Mouse (Mus musculus) small intestine, adult 2 months (tissue): ENCODE data around the gene 9930111J21Rik2.
"Not testable (repeated sequence)": the region's sequence is repeated elsewhere in the genome, so short reads cannot be mapped to it uniquely, and the experiment has no call there.

Experiments
- CTCF ChIP-seq: fragments of 200-500 bp; IDR thresholded peaks from 2 replicates; pipeline ENCODE4 v1.5.1; 2012; ENCODE audit warnings: low read depth, mild to moderate bottlenecking, control low read depth, inconsistent platforms, low read length, moderate library complexity, mixed read lengths; ENCODE audit not compliant: insufficient replicate concordance, insufficient read length; ENCODE audit errors: extremely low read depth
- POLR2A ChIP-seq: fragments of 200-500 bp; IDR thresholded peaks from 2 replicates; pipeline ENCODE4 v1.6.1; 2012; ENCODE audit warnings: low read depth, mild to moderate bottlenecking, control low read depth, inconsistent platforms, low read length, moderate library complexity

DNA sequence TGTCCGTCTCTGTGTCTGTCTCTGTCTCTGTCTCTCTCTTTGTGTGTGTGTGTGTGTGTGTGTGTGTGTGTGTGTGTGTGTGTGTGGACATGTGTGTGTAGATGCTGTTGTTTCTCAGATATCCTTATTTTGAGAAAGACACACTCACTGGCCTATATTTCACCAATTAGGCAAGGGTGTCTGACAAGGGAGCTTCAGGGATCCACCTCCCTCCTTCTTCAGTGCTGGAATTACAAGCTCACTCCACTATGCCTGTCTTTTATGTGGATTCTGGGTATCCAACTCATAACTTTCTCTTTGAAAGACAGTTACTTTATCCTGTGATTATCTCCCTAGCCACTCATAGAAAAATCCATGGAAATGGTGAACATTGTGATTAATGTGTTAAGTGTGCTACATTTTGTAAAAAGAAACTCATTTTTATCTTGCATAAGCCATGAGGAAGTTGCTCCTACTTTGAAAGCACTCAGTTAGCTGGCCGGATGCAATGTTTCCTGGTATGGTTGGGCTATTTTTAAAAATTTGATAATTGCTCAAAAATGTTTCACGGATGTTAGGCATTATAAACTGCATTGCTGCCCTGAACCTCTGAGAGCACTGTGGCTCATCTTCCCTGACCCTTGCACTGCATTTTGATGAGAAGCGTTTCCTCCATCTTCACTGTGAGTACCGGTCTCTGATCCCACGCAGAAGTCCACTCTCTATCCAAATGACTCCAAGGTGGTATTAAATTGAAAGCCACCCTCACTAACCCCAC is 25.1 kb upstream of the 9930111J21Rik2 start, which contains the start of gene Ifi47:
- TF ChIP-seq CTCF, POLR2A: not testable (repeated sequence)
